Mouse (Mus musculus): ENCODE measurements around the gene Dkkl1. TPM values are rescaled to one million over a fixed set of nuclear protein-coding genes. Genes with fewer than 3 reads are reported as not detected.

Gene Dkkl1
- total RNA-seq, 4 experiments from 2014 or later: 23.1 to 31.5 (median 26.8) TPM

DNA sequence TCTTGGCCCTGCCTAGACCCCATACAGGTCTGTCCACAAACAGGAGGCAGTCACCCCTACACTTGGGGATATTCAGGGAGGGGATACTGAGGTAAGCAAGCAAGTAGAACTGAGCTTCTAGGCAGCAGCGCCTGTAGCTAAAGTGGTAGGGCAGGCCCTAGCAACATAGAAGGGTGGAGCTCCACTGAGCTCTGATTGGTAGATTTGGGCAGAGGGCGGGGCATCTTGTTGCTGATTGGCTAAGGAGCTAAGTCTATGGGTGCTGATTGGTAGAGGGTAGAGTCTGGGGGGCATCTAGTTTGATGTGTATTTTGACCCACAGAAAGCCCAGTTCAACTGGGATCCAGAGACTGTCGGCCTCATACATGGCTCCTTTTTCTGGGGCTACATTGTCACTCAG is 42.5 kb downstream of the Dkkl1 start:
- DNase-seq (ENCODE audit: low spot score in 2 of 2): peak in 1 of 2 experiments; percentile 73

- DNase-seq (ENCODE audit: low spot score in 2 of 2): no peak
Measured at GRCm38 (mm10) chr7:45168656-45169055, 43.3 kb downstream of the Dkkl1 start.

GRCm38 (mm10) chr7:45167761-45168445 is 44.0 kb downstream of the Dkkl1 start:
- DNase-seq (ENCODE audit: low spot score in 2 of 2): peak in 1 of 2 experiments; percentile 70

DNA sequence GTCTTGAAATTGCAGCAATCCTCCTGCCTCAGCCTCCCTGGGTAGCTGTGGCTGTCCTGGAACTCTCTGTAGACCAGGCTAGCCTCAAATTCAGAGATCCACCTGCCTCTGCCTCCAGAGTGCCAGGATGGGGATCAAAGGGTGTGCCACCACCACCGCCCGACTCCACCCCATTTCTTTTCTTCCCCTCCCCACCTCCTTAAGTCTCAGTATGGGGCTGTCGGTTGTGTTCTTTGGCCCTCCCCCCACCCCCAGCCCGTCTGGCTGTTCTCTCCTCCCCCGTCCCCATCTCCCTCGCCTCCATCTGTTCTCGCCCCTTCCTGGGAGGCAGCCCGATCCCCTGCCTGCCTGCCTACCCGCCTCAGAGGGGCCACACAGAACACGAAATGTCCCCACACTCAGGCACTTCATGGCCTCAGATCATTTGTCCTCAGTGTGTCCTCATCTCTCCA is 45.0 kb downstream of the Dkkl1 start:
- DNase-seq (ENCODE audit: low spot score in 2 of 2): peak in 1 of 2 experiments; percentile 63

- DNase-seq (ENCODE audit: low spot score in 2 of 2): no peak
Measured at GRCm38 (mm10) chr7:45165701-45166100, 46.2 kb downstream of the Dkkl1 start.

DNA sequence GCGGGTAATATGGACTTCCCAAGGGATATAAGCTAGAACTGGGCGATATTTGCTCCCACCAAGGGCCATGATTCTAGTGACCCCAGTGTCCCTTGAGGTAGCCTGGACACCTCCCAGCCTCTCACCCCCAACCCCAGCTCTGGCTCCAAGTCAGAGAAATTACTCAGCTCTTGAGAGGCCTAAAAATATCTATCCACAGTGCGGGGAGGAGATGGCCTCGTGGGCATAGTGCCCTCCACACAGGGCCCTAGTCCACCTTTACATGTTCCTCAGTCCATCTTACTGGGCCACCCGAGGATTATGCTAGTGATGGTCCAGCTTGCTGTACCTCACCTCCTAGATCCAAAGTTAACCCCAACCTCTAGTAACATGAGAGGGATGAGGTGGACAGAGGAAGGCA is 47.1 kb downstream of the Dkkl1 start:
- no peak for DNase-seq (ENCODE audit: low spot score in 2 of 2)

DNA sequence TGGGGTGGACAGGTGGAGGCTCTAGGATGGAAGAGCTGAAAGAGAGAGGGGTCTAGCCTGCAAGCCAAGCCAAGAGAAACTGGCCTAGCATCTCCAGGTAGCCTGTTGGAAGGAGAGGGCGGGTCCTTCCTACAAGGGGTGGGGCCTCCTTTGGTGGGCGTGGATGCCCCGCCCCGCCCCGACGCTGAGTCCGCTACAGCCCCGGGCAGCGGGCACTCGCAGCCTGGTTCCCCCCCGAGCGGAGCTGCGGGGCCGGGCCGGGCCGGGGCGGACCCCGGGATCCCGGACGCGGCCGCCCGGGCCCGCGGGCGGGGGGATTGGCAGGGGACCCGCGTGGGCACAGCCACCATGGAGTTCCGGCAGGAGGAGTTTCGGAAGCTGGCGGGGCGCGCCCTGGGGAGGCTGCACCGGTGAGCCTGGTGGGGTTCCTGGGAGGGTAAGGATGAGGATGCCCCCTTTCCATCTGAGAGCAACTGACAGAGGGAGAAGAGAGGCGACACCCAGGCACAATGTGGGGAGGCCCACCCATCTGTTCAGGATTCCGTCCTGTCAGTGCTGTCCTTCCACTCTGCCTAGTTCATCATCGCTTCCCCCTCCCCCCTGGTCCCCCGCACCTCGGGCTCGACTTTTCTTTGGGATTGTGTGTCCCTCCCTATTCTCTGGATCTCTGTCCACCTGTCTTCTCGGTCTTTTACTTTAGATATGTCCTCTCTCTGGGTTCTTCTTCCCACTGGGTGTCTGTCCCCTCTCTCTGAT is 48.0 kb downstream of the Dkkl1 start, which contains the start of gene Slc17a7:
Slc17a7 (plus strand) TSS at position 215 of the 756 bp plus-strand sequence.
- DNase-seq (ENCODE audit: low spot score in 2 of 2): peak in 1 of 2 experiments; percentile 51

GRCm38 (mm10) chr7:45162996-45163615 is 48.8 kb downstream of the Dkkl1 start:
- DNase-seq (ENCODE audit: low spot score in 2 of 2): no peak

- no peak for DNase-seq (ENCODE audit: low spot score in 2 of 2)
Measured at GRCm38 (mm10) chr7:45162551-45162950, 49.4 kb downstream of the Dkkl1 start.

GRCm38 (mm10) chr7:45161612-45162473 is 50.1 kb downstream of the Dkkl1 start:
- DNase-seq (ENCODE audit: low spot score in 2 of 2): peak; percentile 86 to 95

GRCm38 (mm10) chr7:45160866-45161265 is 51.1 kb downstream of the Dkkl1 start:
- no peak for DNase-seq (ENCODE audit: low spot score in 2 of 2)

GRCm38 (mm10) chr7:45160316-45160800 is 51.6 kb downstream of the Dkkl1 start:
- no peak for DNase-seq (ENCODE audit: low spot score in 2 of 2)

DNA sequence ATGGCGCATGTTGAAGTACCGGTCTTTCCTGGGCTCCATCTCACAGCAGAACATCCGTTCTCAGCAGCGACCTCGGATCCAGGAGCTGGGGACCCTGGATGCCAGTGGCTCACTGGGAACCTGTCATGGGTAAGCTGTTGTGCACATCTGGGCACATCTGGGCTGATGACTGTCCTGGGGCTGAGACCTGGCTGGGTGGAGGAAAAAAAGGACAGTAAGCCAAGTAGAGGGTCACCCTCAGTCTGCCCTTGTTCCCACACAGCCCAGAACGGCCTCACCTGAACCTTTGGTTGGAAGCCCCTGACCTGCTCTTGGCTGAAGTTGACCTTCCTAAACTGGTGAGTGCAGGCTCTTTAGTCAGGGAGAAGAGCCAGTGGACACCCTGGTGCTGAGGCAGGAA is 53.0 kb downstream of the Dkkl1 start:
- DNase-seq (ENCODE audit: low spot score in 2 of 2): no peak

Small RNAs within 50 kb of the gene (microRNA-seq; reads per million reads assigned to microRNA genes)
- gene Mir7055: 0.44 to 5.0 reads per million in 2 experiments

Other genes starting within 250 kb of the Dkkl1 start
- gene Cpt1c, start 237.3 kb downstream of the Dkkl1 start, total RNA-seq (2022): 100 to 1,000 TPM in 1 of 4 experiments, 10 to 100 TPM in 3; 95.5 to 101 (median 98.3) TPM
- 100 to 1,000 TPM; 153 to 178 (median 175) TPM for gene Prmt1, start 225.6 kb downstream of the Dkkl1 start, total RNA-seq (2022)
- 10 to 100 TPM; 23.6 to 42.1 (median 32.8) TPM for gene Irf3, start 214.5 kb downstream of the Dkkl1 start, total RNA-seq (2022)
- 1 to 10 TPM; 2.3 to 5.1 (median 2.8) TPM for gene Bcl2l12, start 213.4 kb downstream of the Dkkl1 start, total RNA-seq (2022)
- 100 to 1,000 TPM; 164 to 171 (median 170) TPM for gene Scaf1, start 195.8 kb downstream of the Dkkl1 start, total RNA-seq (2022)
- gene Rras, start 194.2 kb downstream of the Dkkl1 start, total RNA-seq (2022): 10 to 100 TPM; 13.7 to 18.8 (median 14.7) TPM
- gene Prr12, start 159.3 kb downstream of the Dkkl1 start, total RNA-seq (2022): 10 to 100 TPM; 68.5 to 73.4 (median 71.5) TPM
- gene Nosip, start 149.7 kb downstream of the Dkkl1 start, total RNA-seq (2022): 10 to 100 TPM; 50.2 to 61.0 (median 57.9) TPM
- gene Prrg2, start 149.5 kb downstream of the Dkkl1 start, total RNA-seq (2022): 10 to 100 TPM in 1 of 4 experiments, 1 to 10 TPM in 3; 6.7 to 11.5 (median 8.2) TPM
- gene Rcn3, start 119.9 kb downstream of the Dkkl1 start, total RNA-seq (2022): 1 to 10 TPM; 5.7 to 8.3 (median 5.9) TPM
- gene Fcgrt, start 108.3 kb downstream of the Dkkl1 start, total RNA-seq (2022): 10 to 100 TPM; 18.6 to 21.9 (median 19.9) TPM
- 100 to 1,000 TPM; 467 to 554 (median 521) TPM for gene Rps11, start 87.7 kb downstream of the Dkkl1 start, total RNA-seq (2022)
- gene Rpl13a, start 83.4 kb downstream of the Dkkl1 start, total RNA-seq (2022): 100 to 1,000 TPM; 804 to 903 (median 864) TPM
- not detected for gene Gm45713, start 75.9 kb downstream of the Dkkl1 start, total RNA-seq (2022)
- 1 to 10 TPM; 6.5 to 8.2 (median 7.5) TPM for gene Flt3l, start 75.7 kb downstream of the Dkkl1 start, total RNA-seq (2022)
- gene Pih1d1, start 57.8 kb downstream of the Dkkl1 start, total RNA-seq (2022): 10 to 100 TPM; 41.4 to 49.3 (median 45.2) TPM
- gene Aldh16a1, start 57.6 kb downstream of the Dkkl1 start, total RNA-seq (2022): 10 to 100 TPM; 17.9 to 20.9 (median 19.8) TPM
- 1,000 to 10,000 TPM; 1,001 to 1,087 (median 1,026) TPM for gene Slc17a7, start 48.2 kb downstream of the Dkkl1 start, total RNA-seq (2022)
- under 1 TPM in 1 of 4 experiments, not detected in 3; 0.34 TPM for gene Gfy, start 32.6 kb downstream of the Dkkl1 start, total RNA-seq (2022)
- under 1 TPM in 1 of 4 experiments, not detected in 3; 0.80 TPM for gene Pth2, start 31.2 kb downstream of the Dkkl1 start, total RNA-seq (2022)
- 1 to 10 TPM; 4.3 to 6.4 (median 5.4) TPM for gene Ccdc155, start 7.3 kb downstream of the Dkkl1 start, total RNA-seq (2022)
- 1 to 10 TPM; 2.0 to 5.1 (median 3.0) TPM for gene Tead2, start 3.6 kb upstream of the Dkkl1 start, total RNA-seq (2022)
- 10 to 100 TPM in 2 of 4 experiments, 1 to 10 TPM in 2; 5.0 to 18.9 (median 11.9) TPM for gene Cd37, start 27.0 kb upstream of the Dkkl1 start, total RNA-seq (2022)
- gene Slc6a16, start 28.9 kb upstream of the Dkkl1 start, total RNA-seq (2022): 1 to 10 TPM; 1.6 to 2.6 (median 2.1) TPM
- under 1 TPM in 3 of 4 experiments, not detected in 1; 0.19 to 0.55 (median 0.34) TPM for gene Slc6a21, start 65.4 kb upstream of the Dkkl1 start, total RNA-seq (2022)
- 10 to 100 TPM; 23.9 to 27.8 (median 25.1) TPM for gene Trpm4, start 121.6 kb upstream of the Dkkl1 start, total RNA-seq (2022)
- 1 to 10 TPM in 1 of 4 experiments, under 1 TPM in 3; 0.26 to 1.1 (median 0.78) TPM for gene Hrc, start 123.1 kb upstream of the Dkkl1 start, total RNA-seq (2022)
- gene Ppfia3, start 154.9 kb upstream of the Dkkl1 start, total RNA-seq (2022): 100 to 1,000 TPM; 137 to 162 (median 150) TPM
- 100 to 1,000 TPM; 139 to 172 (median 159) TPM for gene Lin7b, start 158.4 kb upstream of the Dkkl1 start, total RNA-seq (2022)
- gene Snrnp70, start 183.6 kb upstream of the Dkkl1 start, total RNA-seq (2022): 100 to 1,000 TPM; 295 to 398 (median 356) TPM
- gene Kcna7, start 193.5 kb upstream of the Dkkl1 start, total RNA-seq (2022): under 1 TPM in 1 of 4 experiments, not detected in 3; 0.14 TPM
- under 1 TPM in 2 of 4 experiments, not detected in 2; 0.36 to 0.39 TPM for gene Ntf5, start 201.5 kb upstream of the Dkkl1 start, total RNA-seq (2022)
- not detected for gene Lhb, start 208.7 kb upstream of the Dkkl1 start, total RNA-seq (2022)
- 10 to 100 TPM; 14.7 to 16.4 (median 15.1) TPM for gene Gys1, start 222.7 kb upstream of the Dkkl1 start, total RNA-seq (2022)
- 10 to 100 TPM; 30.0 to 37.5 (median 32.0) TPM for gene Ruvbl2, start 225.9 kb upstream of the Dkkl1 start, total RNA-seq (2022)
- gene Ftl1, start 247.7 kb upstream of the Dkkl1 start, total RNA-seq (2022): 100 to 1,000 TPM; 206 to 283 (median 229) TPM

Measured in left cerebral cortex, adult 8-10 months (tissue).